Mouse (Mus musculus): ENCODE data around the gene Tmem9.
A peak's percentile ranks its signal among the peaks of the same experiment; 100 is the strongest.

Gene Tmem9

DNA sequence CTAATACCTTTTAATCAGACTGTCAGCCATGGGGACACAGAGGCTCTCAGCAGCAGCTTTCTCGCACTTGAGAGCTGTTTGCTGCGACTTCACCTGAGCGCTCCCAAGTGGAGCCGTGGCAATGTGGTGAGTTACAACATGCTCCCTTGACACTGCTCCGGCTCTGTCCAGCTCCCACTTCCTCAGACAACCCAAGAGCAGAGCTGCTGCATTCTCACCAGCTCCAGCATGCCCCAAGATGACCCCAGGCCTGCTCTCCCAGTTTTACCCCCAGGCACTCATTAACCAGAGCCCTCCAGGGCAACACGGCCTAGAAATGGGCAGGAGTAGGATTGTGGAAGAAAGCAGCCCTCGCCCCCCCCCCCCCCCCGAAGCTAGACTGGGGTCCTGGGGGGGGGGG is 23.7 kb downstream of the Tmem9 start:
- DNase-seq: no peak

DNA sequence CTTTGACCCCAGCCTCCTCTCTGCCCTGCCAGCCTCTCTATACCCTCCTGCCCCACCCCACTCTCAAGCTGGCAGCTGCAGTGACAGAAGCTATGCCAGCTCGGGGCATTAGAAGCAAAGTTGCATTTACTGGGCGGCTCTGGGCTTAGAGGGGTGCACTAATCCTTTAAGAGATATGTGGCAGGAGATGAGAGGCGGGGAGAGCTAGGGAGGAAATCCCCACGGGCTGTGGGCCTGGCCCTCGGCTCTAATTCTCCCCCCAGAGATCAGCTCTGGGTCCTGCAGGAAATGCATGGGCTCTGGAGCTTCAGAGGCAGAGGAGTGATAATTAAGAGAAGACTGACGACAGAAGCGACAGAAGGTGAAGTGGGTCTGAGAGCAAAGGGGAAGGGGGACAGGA is 25.0 kb downstream of the Tmem9 start:
- DNase-seq: no peak

GRCm38 (mm10) chr1:136038746-136039538 is 31.0 kb downstream of the Tmem9 start:
- DNase-seq: no peak

- DNase-seq: no peak
Measured at GRCm38 (mm10) chr1:136040452-136040851, 32.5 kb downstream of the Tmem9 start.

DNA sequence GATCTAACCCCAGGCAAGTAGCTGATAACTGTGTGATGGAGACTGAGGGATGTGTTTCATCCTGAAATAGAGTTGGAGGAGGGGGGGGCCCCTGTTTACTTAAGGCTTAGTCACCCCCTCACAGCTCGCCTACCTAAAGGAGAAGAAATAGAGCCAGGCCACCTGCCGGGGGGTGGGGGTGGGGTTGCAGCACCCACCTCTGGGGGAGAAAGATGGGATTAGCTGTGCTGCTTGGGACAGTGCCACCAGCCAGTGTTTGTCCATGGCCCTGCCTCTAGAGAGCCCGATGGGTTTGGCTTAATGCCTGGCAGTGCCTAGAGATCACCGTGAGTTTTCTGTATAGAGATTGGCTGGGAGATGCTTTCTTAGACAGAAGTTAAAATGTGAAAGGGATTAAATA is 32.9 kb downstream of the Tmem9 start:
- no peak for DNase-seq

GRCm38 (mm10) chr1:136045774-136046173 is 37.8 kb downstream of the Tmem9 start:
- no peak for DNase-seq

DNA sequence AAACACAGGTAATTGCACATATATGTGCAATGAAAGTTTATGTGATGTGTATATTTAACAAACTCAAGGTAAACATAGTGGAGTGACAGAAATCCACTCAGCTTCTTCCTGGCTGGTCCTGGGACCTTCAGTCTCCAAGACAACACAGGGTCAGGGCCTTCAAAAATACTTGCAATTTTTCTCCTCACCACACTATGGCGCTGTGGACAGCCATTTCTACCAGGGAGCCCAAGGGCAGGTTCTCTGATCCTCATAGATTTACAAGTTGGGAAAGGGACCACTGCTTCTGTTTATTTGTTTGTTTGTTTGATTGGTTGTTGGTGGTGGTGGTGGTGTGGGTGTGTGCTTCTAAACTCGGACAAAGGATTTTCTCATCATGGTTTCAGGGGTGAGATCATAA is 39.5 kb downstream of the Tmem9 start:
- no peak for DNase-seq

GRCm38 (mm10) chr1:136047894-136048293 is 39.9 kb downstream of the Tmem9 start:
- DNase-seq: no peak

GRCm38 (mm10) chr1:136050312-136051012 is 42.5 kb downstream of the Tmem9 start, which contains the start of gene Ascl5:
Gene Ascl5 (plus strand): TSS chr1:136050804.
- DNase-seq: no peak

DNA sequence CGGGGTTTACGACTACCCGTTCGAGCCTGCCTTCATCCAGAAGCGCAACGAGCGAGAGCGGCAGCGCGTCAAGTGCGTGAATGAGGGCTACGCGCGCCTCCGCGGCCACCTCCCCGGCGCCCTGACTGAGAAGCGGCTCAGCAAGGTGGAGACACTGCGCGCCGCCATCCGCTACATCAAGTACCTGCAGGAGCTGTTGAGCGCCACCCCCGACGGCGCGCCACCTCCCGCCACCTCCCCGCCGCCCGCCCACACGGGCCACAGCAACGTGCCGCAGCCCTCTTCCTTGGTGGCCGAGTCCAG is 43.0 kb downstream of the Tmem9 start:
- no peak for DNase-seq

DNA sequence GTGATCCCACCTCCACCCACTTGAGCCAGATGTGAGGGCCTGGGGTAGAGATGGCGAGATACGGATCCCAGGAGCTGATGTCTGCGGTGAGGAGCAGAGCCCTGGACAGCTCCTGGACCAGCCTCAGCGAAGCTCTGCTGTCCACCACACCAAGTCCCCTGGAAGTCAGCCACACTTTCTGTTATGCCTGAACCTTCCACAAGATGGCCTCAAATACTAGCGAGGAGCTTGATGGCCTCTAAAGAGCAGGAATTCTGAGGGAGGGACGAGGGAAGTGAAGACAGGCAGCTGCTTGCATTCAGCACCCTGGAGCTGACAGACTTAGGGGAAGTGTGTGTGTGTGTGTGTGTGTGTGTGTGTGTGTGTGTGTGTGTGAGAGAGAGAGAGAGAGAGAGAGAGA is 43.5 kb downstream of the Tmem9 start:
- DNase-seq: peak; percentile 77

GRCm38 (mm10) chr1:136052547-136052946 is 44.6 kb downstream of the Tmem9 start, which contains the start of gene Cacna1s:
Gene Cacna1s (plus strand): TSS chr1:136052750.
- no peak for DNase-seq

GRCm38 (mm10) chr1:136055771-136056170 is 47.8 kb downstream of the Tmem9 start:
- no peak for DNase-seq

DNA sequence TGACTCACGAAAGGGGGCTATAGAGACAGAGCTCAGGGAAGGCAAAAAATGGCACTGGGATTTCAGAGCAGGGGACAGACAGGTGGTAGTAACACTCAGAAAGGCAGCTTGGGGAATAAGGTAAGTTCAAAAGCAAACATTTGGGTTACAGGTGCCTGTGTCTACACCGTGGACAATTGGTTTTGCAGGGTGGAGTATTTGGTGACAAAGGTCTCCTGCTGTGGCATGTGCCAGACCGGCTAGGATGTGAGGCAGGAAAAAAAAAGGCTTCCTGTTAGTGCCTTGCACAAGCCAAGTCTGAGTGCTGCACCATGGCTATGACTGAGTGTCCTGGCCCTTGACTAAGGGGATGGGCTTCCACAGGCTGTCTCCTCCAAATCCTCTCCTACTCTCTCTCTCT is 50.6 kb downstream of the Tmem9 start:
- no peak for DNase-seq

GRCm38 (mm10) chr1:136061041-136061789 is 53.3 kb downstream of the Tmem9 start:
- peak; percentile 86 for DNase-seq

- DNase-seq: no peak
Measured at GRCm38 (mm10) chr1:136061790-136062141, 53.8 kb downstream of the Tmem9 start.

DNA sequence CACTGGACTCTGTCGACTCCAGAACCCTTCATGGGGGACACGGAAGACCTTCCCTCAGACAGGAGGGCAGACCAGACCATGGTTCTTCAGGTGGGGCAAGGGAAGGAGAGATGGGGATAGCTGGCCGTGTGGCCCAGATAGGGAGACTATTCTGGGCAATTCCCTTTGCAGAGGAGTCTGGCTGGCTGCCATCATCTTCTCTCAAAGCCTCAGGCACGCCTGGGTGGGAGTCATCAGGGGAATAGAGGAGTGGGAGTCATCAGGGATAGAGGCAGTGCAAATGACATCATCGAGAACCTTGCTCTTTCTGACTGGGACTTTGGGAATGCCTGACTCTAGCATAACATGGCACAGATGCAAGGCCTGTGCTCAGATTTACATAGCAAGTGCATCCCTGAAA is 56.0 kb downstream of the Tmem9 start:
- DNase-seq: no peak

DNA sequence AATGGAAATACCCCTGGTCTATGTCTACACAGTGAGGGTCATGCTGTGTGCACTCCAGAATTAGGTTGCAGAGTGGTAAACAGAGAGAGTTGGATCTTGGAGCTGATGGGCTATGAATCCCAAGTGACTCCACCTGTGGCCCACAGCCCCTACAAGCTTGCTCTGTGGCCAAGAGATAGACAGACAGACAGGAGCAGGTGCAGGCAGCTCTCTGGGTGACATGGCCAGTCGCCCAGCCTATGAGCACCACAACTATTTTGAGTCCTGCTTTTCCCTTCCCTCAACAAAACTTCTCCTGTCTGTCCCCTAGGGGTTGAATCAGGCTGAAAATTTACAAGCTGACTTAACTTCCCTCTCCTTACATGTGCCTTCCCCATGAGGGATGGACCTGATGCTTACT is 58.7 kb downstream of the Tmem9 start:
- no peak for DNase-seq

GRCm38 (mm10) chr1:136067579-136067978 is 59.6 kb downstream of the Tmem9 start:
- no peak for DNase-seq

GRCm38 (mm10) chr1:136076086-136076485 is 68.1 kb downstream of the Tmem9 start:
- peak; percentile 54 for DNase-seq

DNA sequence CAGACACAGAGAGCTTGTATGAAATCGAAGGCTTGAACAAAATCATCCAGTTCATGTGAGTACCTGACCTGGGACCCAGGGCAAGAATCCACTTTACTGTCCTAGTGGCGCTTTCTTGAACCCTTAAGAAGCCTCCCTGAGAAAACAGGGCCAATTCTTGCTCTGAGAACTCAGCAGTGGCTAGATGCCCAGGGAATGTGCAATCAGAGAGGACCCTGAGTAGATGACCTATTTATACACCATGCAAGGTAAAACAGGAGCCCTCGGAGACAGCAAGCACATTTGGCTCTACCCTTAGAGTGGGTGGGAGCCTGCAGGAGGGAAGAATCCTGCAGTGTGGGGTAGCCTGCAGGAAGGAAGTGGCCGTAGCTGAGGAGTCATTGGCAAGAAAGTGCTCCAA is 69.7 kb downstream of the Tmem9 start:
- no peak for DNase-seq

DNA sequence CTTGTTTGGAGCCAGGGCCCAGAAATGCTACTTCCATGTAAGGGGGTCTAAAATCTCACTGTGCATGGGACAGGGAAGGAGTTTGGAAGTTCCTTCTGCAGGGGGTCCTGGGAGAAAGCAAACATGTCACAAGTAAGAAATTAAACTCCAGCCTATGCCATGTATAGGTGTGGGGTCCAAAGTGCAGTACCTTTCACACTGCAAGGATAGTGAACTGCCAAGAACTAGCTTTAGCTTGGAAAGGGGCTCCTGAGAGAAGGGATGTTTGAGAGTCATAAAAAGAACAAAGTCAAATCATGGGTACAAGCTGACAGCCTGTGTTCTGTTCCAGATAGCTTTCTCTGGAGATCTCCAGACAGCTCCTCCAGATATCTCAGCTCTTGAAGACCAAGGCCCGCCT is 73.2 kb downstream of the Tmem9 start:
- DNase-seq: no peak

Measured in cerebellum, adult 9-11 months (tissue).